Mouse (Mus musculus) large intestine, adult 2 months (tissue): ENCODE measurements at regions not wholly inside any gene's neighbourhood (a gene's known extent, or its start where the extent isn't known, plus 50 kb on each side); places are given as distances from the start of the nearest gene placed in this dataset.

ENCODE experiments used
- DNase-seq: peaks from one replicate; pipeline ENCODE4 v3.0.0-alpha.2; 2012; ENCODE audit warnings: low read depth, low spot score
- WGBS: fragments of 180-500 bp; shearing (Covaris S2); methylation state at CpG from one replicate; pipeline ENCODE4 v1.1.7; 2018; 5-methylcytosine and 5-hydroxymethylcytosine counted together

GRCm38 (mm10) chr3:101749841-101750240, 98.9 kb downstream of the Mab21l3 start:
- 68% methylated on average over 3 of the region's 3 CpGs for WGBS
- DNase-seq = no peak

- no peak for DNase-seq
- WGBS = 80% methylated on average over 3 of the region's 3 CpGs
Measured at GRCm38 (mm10) chr3:101749031-101749632, 99.6 kb downstream of the Mab21l3 start.

DNA sequence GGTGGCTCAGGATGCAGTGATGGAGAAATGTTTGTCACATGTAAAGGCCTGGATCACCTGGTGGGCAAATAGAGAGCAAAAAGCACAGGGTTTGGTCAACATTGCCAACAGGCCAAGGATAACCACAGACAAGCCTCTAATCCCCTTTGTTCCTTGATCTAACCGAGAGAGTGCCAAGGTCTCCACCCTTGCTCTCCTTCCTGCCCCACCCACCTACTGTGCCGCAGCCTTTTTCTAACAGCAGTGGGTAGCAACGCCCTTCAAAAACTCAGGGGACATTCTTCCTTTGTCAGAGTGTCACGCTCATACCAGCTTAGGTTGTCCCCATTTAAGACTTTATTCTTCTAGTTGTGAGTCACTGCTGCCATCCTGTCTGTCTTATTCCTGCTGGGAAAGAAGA, 100.6 kb downstream of the Mab21l3 start:
- WGBS = 22% methylated on average over 4 of the region's 4 CpGs
- DNase-seq = no peak

DNA sequence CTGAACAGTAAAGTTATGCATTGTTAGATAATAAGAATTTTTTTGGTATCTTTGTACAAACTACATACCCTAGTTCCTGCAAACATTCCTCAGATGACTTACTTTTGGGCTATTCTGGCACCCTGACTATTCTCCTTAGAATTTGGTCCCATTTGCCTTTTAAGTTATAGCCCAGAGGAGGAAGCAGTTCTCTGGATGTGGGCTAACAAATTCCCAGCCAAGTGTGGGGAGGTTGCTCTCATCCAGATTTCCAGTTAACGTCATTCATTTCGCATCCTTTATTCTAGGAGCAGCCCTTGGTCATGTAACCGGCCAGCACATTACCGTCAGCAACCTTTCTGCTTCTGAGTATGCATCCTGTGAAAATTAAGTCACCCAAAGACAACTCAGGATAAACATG, 107.9 kb downstream of the Mab21l3 start:
- no peak for DNase-seq
- 80% methylated on average over 4 of the region's 4 CpGs for WGBS

- WGBS = 34% methylated on average over 6 of the region's 6 CpGs
- DNase-seq = no peak
Measured at GRCm38 (mm10) chr3:101737197-101737596, 111.6 kb downstream of the Mab21l3 start.

DNA sequence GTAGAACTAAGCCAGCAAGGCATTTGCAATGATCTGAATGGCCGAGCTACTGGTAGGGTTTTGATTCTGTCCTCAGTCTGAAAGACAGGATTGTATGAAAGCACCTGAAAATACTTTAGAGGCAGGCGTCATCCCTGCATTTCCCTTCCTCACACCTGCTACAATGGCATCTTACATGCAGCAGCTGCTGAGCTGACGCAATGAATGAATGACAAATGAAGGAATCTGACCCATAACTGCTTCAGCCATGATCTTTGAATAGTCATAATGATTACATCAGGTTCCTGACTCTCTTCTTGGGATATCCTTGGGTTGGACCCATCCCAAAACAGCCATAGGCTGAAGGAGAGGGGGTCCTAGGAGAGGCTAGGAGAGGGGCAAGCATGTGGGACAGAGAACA, 119.7 kb downstream of the Mab21l3 start:
- 82% methylated on average over 3 of the region's 3 CpGs for WGBS
- no peak for DNase-seq

DNA sequence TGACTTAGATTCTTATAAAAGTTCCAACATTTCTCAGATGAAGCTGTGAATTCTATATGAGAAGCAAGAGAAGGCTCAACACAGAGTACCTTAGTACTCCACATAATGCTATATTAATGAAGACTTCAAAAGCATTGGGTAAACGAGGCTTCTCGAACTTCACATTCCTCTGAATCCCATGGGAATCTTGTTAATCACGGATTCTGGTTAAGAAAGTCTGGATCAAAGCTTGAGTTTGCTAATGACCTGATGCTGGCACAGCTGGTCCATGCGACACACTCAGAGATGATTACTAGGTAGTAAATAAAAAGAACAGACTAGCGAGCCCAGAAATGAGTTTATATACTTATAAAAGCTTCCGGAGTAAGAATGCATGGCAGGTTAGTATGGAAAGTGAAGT, 118.4 kb upstream of the Atp1a1 start:
- 51% methylated on average over 6 of the region's 6 CpGs for WGBS
- DNase-seq = no peak

GRCm38 (mm10) chr3:101722001-101722400, 117.5 kb upstream of the Atp1a1 start:
- 44% methylated on average over 4 of the region's 4 CpGs for WGBS
- no peak for DNase-seq

DNA sequence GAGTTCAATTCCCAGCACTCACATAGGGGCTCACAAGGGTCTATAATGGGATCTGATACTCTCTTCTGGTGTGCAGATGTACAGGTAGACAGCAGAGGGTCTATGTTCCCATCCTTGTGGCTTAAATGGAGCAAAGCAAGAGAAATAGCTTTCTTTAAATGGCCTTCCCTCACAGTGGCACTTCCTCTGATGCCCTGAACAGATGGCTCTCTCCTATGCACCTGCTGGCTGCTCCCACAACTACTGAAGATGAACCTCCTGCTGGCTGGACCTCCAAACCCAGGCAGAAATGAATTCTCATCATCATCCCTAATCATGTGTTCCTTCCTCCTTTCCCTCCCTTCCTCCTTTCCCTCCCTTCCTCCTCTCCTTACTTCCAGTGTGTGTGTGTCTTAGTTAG, 110.9 kb upstream of the Atp1a1 start:
- DNase-seq = no peak

GRCm38 (mm10) chr3:101714810-101715209, 110.3 kb upstream of the Atp1a1 start:
- 42% methylated on average over 5 of the region's 5 CpGs for WGBS
- DNase-seq = no peak

DNA sequence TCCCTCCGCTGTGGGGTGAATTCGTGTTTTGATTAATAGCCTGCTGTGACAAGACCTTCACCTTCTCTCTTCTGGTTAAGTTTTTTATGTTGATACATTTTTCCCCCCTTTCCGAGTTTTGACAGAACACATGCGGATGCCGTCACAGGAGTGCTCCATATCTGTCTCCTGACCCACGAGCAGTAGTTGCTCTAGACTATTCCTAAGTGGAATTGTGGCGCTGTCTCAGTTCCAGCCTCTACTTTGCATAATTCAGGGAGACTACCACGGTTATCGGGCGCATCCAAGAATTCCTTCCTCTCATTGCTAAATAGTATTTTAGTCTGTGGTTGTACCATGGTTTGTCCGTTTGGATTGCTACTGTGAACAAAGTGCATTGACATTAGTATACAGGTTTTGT, 109.2 kb upstream of the Atp1a1 start:
- DNase-seq = no peak
- 77% methylated on average over 11 of the region's 11 CpGs for WGBS

GRCm38 (mm10) chr3:101713138-101713638, 108.7 kb upstream of the Atp1a1 start:
- WGBS = 69% methylated on average over 11 of the region's 11 CpGs
- DNase-seq = no peak

DNA sequence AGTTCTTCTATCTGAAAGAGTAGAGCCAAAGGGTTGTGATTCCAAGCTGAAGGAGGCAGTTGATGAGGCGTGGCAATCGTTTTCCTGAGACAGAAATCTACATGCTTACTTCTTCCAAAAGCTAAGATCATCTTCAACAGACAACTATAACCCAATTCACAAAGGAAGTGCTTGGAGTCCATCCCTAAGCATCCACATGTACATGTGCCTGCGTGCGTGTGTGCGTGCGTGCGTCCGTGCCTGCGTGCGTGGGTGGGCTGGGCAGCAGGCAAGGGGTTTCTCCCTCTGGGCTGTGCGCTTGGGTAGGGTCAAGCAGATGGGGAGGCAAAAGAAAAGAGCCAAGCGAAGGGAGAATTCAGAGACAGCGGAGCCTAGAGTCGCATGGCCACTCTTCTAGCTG, 108.2 kb upstream of the Atp1a1 start:
- DNase-seq = no peak
- WGBS = 87% methylated on average over 14 of the region's 14 CpGs

DNA sequence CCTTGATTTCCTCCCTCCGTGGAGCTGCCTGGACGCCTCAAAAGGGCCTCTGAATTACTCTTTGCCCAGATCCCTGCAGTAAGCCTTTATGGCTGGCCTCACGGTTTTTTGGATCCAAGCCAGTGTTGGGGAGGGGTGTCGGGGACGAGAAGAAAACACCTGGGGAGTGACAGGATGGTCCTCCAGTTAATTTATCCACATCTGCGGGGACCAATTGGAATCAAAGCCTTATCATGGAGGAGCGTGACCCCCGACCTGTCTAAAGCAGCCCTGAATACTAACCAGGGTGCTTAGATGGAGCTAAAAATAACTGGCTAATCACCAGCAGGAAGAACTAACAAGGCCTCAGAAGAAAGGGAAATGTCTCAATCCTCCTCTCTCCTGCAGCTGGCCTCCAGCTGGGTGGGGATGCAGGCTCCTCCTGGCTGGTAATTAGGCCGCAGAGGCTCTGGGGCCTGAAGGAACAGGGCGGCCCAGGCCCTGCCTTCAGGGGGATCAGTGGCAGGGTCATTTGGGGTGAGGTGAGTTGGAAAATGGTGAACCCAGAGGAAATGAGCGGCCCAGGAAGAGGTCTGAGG, 107.2 kb upstream of the Atp1a1 start:
- WGBS = 17% methylated on average over 11 of the region's 11 CpGs
- no peak for DNase-seq

- DNase-seq = peak; percentile 64
- 36% methylated on average over 12 of the region's 12 CpGs for WGBS
Measured at GRCm38 (mm10) chr3:101709379-101709970, 105.0 kb upstream of the Atp1a1 start.

GRCm38 (mm10) chr3:101708821-101709220, 104.3 kb upstream of the Atp1a1 start:
- WGBS = 32% methylated on average over 8 of the region's 8 CpGs
- no peak for DNase-seq

DNA sequence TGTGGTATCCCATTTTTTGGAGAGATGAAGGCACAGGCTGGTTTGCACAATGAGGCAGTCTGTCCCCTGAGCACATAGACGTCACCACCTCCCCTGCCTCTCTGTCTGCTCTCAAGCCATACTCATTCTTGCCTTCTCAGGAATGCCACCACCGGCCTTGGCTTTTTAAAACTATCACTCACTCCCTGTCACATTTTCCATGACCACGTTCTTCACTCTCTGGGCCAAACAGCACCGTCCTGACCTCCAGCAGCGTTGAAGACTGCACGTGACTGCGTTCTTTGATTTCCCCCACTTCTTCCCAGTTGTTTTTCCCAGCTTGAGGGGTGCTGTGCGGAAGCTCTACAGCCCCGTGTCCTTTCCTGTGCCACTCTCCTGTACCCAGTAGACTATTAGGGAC, 100.4 kb upstream of the Atp1a1 start:
- 75% methylated on average over 9 of the region's 9 CpGs for WGBS
- no peak for DNase-seq

- 98% methylated on average over 5 of the region's 5 CpGs for WGBS
- DNase-seq = no peak
Measured at GRCm38 (mm10) chr3:101704326-101704725, 99.8 kb upstream of the Atp1a1 start.

- WGBS = 22% methylated on average over 1 of the region's 1 CpGs
Measured at GRCm38 (mm10) chr3:101701763-101702173, 97.3 kb upstream of the Atp1a1 start.

GRCm38 (mm10) chr3:101700974-101701610, 96.6 kb upstream of the Atp1a1 start:
- DNase-seq = peak; percentile 71
- 20% methylated on average over 10 of the region's 10 CpGs for WGBS

More at GRCm38 (mm10) chr3:101701763-101702173, 97.3 kb upstream of the Atp1a1 start:
- DNase-seq = no peak
